Mouse (Mus musculus) forebrain, embryonic 16.5 days (tissue): ENCODE data around the gene Vmn1r32. TPM values are rescaled to one million over a fixed set of nuclear protein-coding genes. Genes with fewer than 3 reads are reported as not detected.

Experiments
- ATAC-seq: fragments of 200-750 bp; cut with Nextera tagmentation; 2 replicates; pipeline ENCODE4 v1.8.0; 2017; ENCODE audit warnings: mild to moderate bottlenecking, moderate library complexity
- H3K27ac ChIP-seq: fragments of 300-500 bp; sonication (generic); 2 replicates; pipeline ENCODE4 v1.5.1; 2014; ENCODE audit warnings: low read length, control low read depth
- H3K27me3 ChIP-seq: fragments of 300-500 bp; sonication (generic); replicated peaks from 2 replicates; pipeline ENCODE4 v1.6.1; 2014; ENCODE audit warnings: low read length; ENCODE audit not compliant: control insufficient read depth, insufficient read depth
- H3K36me3 ChIP-seq: fragments of 300-500 bp; sonication (generic); 2 replicates; pipeline ENCODE4 v1.6.1; 2014; ENCODE audit not compliant: control insufficient read depth, insufficient read depth
- H3K4me1 ChIP-seq: fragments of 300-500 bp; sonication (generic); replicated peaks from 2 replicates; pipeline ENCODE4 v1.6.1; 2014; ENCODE audit warnings: low read length; ENCODE audit not compliant: control insufficient read depth, insufficient read depth
- H3K4me2 ChIP-seq: fragments of 300-500 bp; sonication (generic); 2 replicates; pipeline ENCODE4 v1.6.1; 2014; ENCODE audit warnings: mild to moderate bottlenecking, low read length, control low read depth
- H3K4me3 ChIP-seq: fragments of 300-500 bp; sonication (generic); replicated peaks from 2 replicates; pipeline ENCODE4 v1.5.1; 2014; ENCODE audit warnings: mild to moderate bottlenecking, low read length, control low read depth
- H3K9ac ChIP-seq: fragments of 300-500 bp; sonication (generic); replicated peaks from 2 replicates; pipeline ENCODE4 v1.6.1; 2014; ENCODE audit warnings: low read depth, low read length, control low read depth
- H3K9me3 ChIP-seq: fragments of 300-500 bp; sonication (generic); 2 replicates; pipeline ENCODE4 v1.6.1; 2016; ENCODE audit warnings: low read length; ENCODE audit not compliant: control insufficient read depth
- WGBS: fragments of 180-500 bp; shearing (Covaris S2); extraction: QIAGEN DNeasy Blood & Tissue Kit; methylation state at CpG from one replicate; pipeline ENCODE4 v1.1.7; 2014; 5-methylcytosine and 5-hydroxymethylcytosine counted together
- polyA plus RNA-seq: library from polyadenylated mRNA; unstranded; fragments of >200 nt; fragmentation: Nextera tagmentation; extraction: Ambion mirVana; gene quantifications from 2 replicates; pipeline ENCODE4 v1.2.1, GENCODE M21; 2015

Gene Vmn1r32
- polyA plus RNA-seq: 0.08 TPM in 1 of 2 replicates, not detected in the other

GRCm38 (mm10) chr6:66559996-66560395, at the start of gene Vmn1r32:
Gene Vmn1r32, minus strand, starts transcription at chr6:66560096.
- no peak for ATAC-seq
- Histone ChIP-seq H3K36me3 (no peaks in the 10 kb centered on the region), H3K4me3 (no peak within 1 kb of the TSS), H3K9me3 (no peaks in the 10 kb centered on the region), H3K4me2 (no peak within 1 kb of the TSS), H3K27me3 (no peaks in the 10 kb centered on the region), H3K27ac (no peak within 1 kb of the TSS), H3K9ac (no peak within 1 kb of the TSS), H3K4me1 (no peaks in the 10 kb centered on the region)
- 90% methylated on average over 1 of the region's 1 CpGs for WGBS

- no peak overlapping the region for H3K4me3 ChIP-seq
- no peak overlapping the region for H3K27ac ChIP-seq
- no peak overlapping the region for H3K9ac ChIP-seq
- no peaks in the 10 kb centered on the region for H3K27me3 ChIP-seq
- no peaks in the 10 kb centered on the region for H3K36me3 ChIP-seq
- no peak overlapping the region for H3K4me2 ChIP-seq
- no peak for ATAC-seq
- no peaks in the 10 kb centered on the region for H3K9me3 ChIP-seq
- no peaks in the 10 kb centered on the region for H3K4me1 ChIP-seq
These were observed 35.9 kb upstream of the Vmn1r32 start for GRCm38 (mm10) chr6:66595804-66596203.

- WGBS: 15% methylated on average over 7 of the region's 7 CpGs
- peak overlapping the region; percentile 86 for H3K4me3 ChIP-seq
- H3K9me3 ChIP-seq: no peaks in the 10 kb centered on the region
- peaks cover 7% of the 10 kb centered on the region; the same call in 1 of the 2 replicates for H3K36me3 ChIP-seq
- no peak overlapping the region for H3K27ac ChIP-seq
- H3K4me2 ChIP-seq: peak overlapping the region; percentile 88
- no peaks in the 10 kb centered on the region for H3K27me3 ChIP-seq
- peaks cover 13% of the 10 kb centered on the region for H3K4me1 ChIP-seq
- H3K9ac ChIP-seq: peak overlapping the region; percentile 74
- no peak for ATAC-seq
These were observed 23.9 kb downstream of the Vmn1r32 start for GRCm38 (mm10) chr6:66535966-66536365.

DNA sequence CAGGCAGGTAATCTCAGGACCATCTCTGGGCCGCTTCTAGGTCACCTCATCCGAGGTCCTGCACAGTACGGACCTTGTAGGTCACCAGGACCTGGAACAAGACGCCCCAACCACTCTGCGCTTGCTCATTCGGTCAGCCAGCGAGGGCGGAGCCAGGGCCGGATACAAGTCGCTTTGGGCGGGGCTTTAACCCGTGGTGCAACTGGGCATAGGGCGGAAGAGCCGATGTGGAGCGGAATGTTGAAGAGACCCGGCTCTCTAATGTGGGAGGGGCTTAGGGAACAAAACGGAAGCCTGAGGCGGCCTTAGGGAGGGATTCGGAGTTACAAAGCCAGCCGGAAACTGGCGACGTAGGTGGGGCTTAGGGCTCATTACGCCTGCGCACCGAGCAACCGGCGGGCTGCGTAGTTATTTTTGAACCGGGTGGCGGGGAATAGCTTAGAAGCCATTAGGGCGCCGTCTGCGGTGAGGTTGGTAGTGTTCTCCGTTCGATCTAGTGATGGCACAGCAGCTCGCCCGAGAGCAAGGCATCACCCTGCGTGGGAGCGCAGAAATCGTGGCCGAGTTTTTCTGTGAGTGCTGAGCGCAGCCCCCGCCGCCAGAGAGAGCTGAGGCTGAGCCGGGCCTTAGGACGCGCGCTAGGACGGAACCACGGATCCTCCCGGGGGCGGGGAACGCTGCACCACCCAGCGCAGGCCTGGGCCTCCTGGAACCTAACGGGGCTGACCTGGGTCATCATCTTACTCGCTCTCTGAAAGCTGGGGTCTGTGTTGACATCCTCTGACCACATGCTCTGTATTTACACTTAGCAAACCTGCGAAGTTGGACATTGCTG, 24.7 kb downstream of the Vmn1r32 start, which contains the start of gene Mad2l1:
TSS of gene Mad2l1 (plus strand) at position 363 of the 835 bp plus-strand sequence.
- Histone ChIP-seq H3K4me2 (peak within 1 kb of the TSS; percentile 88), H3K4me3 (peak within 1 kb of the TSS; percentile 86), H3K4me1 (peaks cover 13% of the 10 kb centered on the region), H3K36me3 (peaks cover 7% of the 10 kb centered on the region; the same call in 1 of the 2 replicates), H3K27me3 (no peaks in the 10 kb centered on the region), H3K9ac (peak within 1 kb of the TSS; percentile 74), H3K9me3 (no peaks in the 10 kb centered on the region), H3K27ac (peak within 1 kb of the TSS; percentile 90)
- peak; percentile 98 for ATAC-seq
- under 1% methylated on average over 57 of the region's 57 CpGs for WGBS

GRCm38 (mm10) chr6:66534366-66534941, 25.4 kb downstream of the Vmn1r32 start:
- 78% methylated on average over 5 of the region's 5 CpGs for WGBS
- Histone ChIP-seq H3K9me3 (no peaks in the 10 kb centered on the region), H3K4me3 (peak overlapping the region; percentile 86), H3K9ac (peak overlapping the region; percentile 74), H3K4me1 (peaks cover 13% of the 10 kb centered on the region), H3K27ac (peak overlapping the region; percentile 90), H3K27me3 (no peaks in the 10 kb centered on the region), H3K4me2 (peak overlapping the region; percentile 88), H3K36me3 (no peaks in the 10 kb centered on the region)
- ATAC-seq: no peak

DNA sequence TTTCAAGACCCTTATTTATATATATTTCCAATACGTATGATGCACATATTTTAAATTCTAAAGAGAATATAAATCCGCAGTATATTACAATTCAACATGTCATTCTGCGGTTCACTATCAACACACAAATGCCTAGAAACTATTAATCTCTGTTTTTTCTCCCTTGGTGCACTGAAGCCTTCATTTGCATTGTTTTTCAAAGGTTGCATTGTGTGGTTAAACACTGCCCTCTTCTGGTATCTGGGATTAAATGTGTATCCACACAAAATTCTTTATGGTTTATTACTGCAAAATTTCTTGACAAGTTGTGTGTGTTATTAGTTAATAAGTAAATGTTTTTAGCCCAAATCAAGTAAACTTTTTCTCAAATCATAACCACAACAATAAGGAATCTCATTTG, 26.7 kb downstream of the Vmn1r32 start:
- H3K27me3 ChIP-seq: no peaks in the 10 kb centered on the region
- H3K9ac ChIP-seq: no peak overlapping the region
- peaks cover 13% of the 10 kb centered on the region for H3K4me1 ChIP-seq
- no peak overlapping the region for H3K4me2 ChIP-seq
- no peak overlapping the region for H3K4me3 ChIP-seq
- no peak overlapping the region for H3K27ac ChIP-seq
- 36% methylated on average over 3 of the region's 3 CpGs for WGBS
- H3K36me3 ChIP-seq: no peaks in the 10 kb centered on the region
- H3K9me3 ChIP-seq: no peaks in the 10 kb centered on the region
- no peak for ATAC-seq

GRCm38 (mm10) chr6:66528386-66528785, 31.5 kb downstream of the Vmn1r32 start:
- H3K9me3 ChIP-seq: no peaks in the 10 kb centered on the region
- H3K27ac ChIP-seq: no peak overlapping the region
- no peak overlapping the region for H3K4me2 ChIP-seq
- H3K4me1 ChIP-seq: no peaks in the 10 kb centered on the region
- 96% methylated on average over 10 of the region's 10 CpGs for WGBS
- H3K4me3 ChIP-seq: no peak overlapping the region
- no peak for ATAC-seq
- no peak overlapping the region for H3K9ac ChIP-seq
- H3K27me3 ChIP-seq: no peaks in the 10 kb centered on the region
- H3K36me3 ChIP-seq: no peaks in the 10 kb centered on the region

DNA sequence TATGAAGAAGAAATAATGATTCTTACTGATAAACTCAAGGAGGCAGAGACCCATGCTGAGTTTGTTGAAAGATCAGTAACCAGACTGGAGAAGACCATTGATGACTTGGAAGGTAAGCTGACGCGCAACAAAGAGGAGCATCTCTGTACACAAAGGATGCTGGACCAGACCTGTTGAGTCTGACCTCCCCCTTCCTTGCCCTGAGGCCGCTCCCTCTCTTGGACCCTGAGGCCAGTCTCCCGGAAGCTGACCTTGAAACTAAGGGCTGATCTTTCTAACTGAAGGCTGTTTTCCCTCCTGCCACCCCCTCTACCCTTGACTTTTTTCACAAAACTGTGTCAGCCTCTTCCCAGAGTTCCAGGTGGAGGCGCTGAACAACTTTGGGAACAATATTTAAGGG, 43.5 kb downstream of the Vmn1r32 start:
- no peak overlapping the region for H3K9ac ChIP-seq
- WGBS: 93% methylated on average over 5 of the region's 5 CpGs
- H3K4me3 ChIP-seq: no peak overlapping the region
- no peak overlapping the region for H3K4me2 ChIP-seq
- no peaks in the 10 kb centered on the region for H3K9me3 ChIP-seq
- no peaks in the 10 kb centered on the region for H3K36me3 ChIP-seq
- H3K27me3 ChIP-seq: no peaks in the 10 kb centered on the region
- H3K4me1 ChIP-seq: no peaks in the 10 kb centered on the region
- no peak overlapping the region for H3K27ac ChIP-seq
- no peak for ATAC-seq
